Mouse (Mus musculus) olfactory bulb, adult 2 months (tissue): Measurements from ENCODE around the gene Gdf15.

Experiments used
- CTCF ChIP-seq: fragments of 200-500 bp; IDR thresholded peaks from 2 replicates; pipeline ENCODE4 v1.5.1; 2012; ENCODE audit warnings: low read depth, mild to moderate bottlenecking, low read length, moderate library complexity; ENCODE audit not compliant: insufficient read depth
- POLR2A ChIP-seq: fragments of 200-500 bp; IDR thresholded peaks from 2 replicates; pipeline ENCODE4 v1.6.1; 2012; ENCODE audit warnings: mild to moderate bottlenecking, low read depth, low read length, moderate library complexity; ENCODE audit not compliant: insufficient read depth

DNA sequence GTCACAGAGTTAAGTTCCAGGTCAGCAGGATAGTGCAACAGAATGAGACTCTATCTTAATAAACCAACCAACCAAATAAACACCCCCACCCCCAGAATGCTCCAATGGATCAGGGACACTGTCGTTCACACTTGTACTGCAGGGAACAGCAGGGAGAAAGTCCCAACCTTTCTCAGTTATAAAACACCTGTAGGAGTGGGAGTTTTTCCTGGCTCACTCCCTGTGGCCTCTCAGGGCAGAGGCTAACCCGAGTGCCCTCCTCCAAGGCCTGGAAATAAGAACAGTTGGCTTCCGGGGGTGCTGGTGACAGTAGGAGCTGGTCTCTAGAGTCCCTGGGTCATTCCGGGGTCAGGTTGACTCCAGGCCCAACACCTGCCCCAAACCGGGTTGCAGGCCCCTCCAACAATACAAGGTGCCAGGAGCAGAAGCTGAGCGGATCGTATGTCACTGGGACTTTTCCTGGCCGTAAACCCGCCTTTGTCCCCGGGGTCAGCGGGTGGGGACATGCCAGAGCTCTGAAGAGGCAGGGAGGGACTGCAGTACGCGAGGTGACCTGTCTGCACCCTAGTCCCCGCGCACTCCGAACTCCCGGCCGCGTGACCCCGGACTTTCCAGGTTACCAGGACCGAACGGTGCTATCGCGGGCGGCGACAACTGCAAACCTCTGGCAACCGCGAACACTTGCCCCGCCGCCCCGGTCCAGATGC, 26.8 kb upstream of the Gdf15 start:
- TF ChIP-seq CTCF (peak; percentile 13; the same call in 1 of the 2 replicates), POLR2A (no peak)
